Mouse (Mus musculus) lung, embryonic 14.5 days (tissue): ENCODE data around the gene Habp2. TPM values are rescaled to one million over a fixed set of nuclear protein-coding genes. Genes with fewer than 3 reads are reported as not detected.

Source experiments
- ATAC-seq: fragments of 200-750 bp; cut with Nextera tagmentation; 2 replicates; pipeline ENCODE4 v1.8.0; 2017; ENCODE audit warnings: mild to moderate bottlenecking, moderate TSS enrichment, moderate library complexity; ENCODE audit not compliant: insufficient read depth
- DNase-seq: peaks from one replicate; pipeline ENCODE4 v3.0.0-alpha.2; 2015
- H3K27ac ChIP-seq: fragments of 300-500 bp; sonication (generic); 2 replicates; pipeline ENCODE4 v1.5.1; 2014; ENCODE audit warnings: low read depth, mild to moderate bottlenecking, moderate library complexity
- H3K27me3 ChIP-seq: fragments of 300-500 bp; sonication (generic); 2 replicates; pipeline ENCODE4 v1.6.1; 2014; ENCODE audit warnings: low read length, control low read depth; ENCODE audit not compliant: insufficient read depth
- H3K36me3 ChIP-seq: fragments of 300-500 bp; sonication (generic); 2 replicates; pipeline ENCODE4 v1.6.1; 2014; ENCODE audit warnings: control low read depth; ENCODE audit not compliant: insufficient read depth
- H3K4me1 ChIP-seq: fragments of 300-500 bp; sonication (generic); 2 replicates; pipeline ENCODE4 v1.6.1; 2014; ENCODE audit warnings: antibody characterized with exemption, control low read depth; ENCODE audit not compliant: insufficient read depth
- H3K4me2 ChIP-seq: fragments of 300-500 bp; sonication (generic); 2 replicates; pipeline ENCODE4 v1.6.1; 2014; ENCODE audit warnings: mild to moderate bottlenecking
- H3K4me3 ChIP-seq: fragments of 300-500 bp; sonication (generic); 2 replicates; pipeline ENCODE4 v1.5.1; 2014; ENCODE audit warnings: low read depth, low read length
- H3K9ac ChIP-seq: fragments of 300-500 bp; sonication (generic); 2 replicates; pipeline ENCODE4 v1.6.1; 2014
- H3K9me3 ChIP-seq: fragments of 300-500 bp; sonication (generic); 2 replicates; pipeline ENCODE4 v1.6.1; 2016; ENCODE audit warnings: low read depth, low read length, control low read depth
- CTCF ChIP-seq: IDR thresholded peaks from 2 replicates; pipeline ENCODE4 v1.5.1; 2016; ENCODE audit warnings: antibody characterized with exemption, low read depth
- WGBS: fragments of 180-500 bp; shearing (Covaris S2); extraction: QIAGEN DNeasy Blood & Tissue Kit; methylation state at CpG from one replicate; pipeline ENCODE4 v1.1.7; 2014; 5-methylcytosine and 5-hydroxymethylcytosine counted together
- polyA plus RNA-seq: library from polyadenylated mRNA; unstranded; fragments of >200 nt; fragmentation: Nextera tagmentation; extraction: Ambion mirVana; gene quantifications from 2 replicates; pipeline ENCODE4 v1.2.1, GENCODE M21; 2014

Gene Habp2
- polyA plus RNA-seq, 1 experiment from 2014 or later, result 3.1 TPM

GRCm38 (mm10) chr19:56294654-56295399 is 7.9 kb downstream of the Habp2 start:
- WGBS, result 33% methylated on average over 7 of the region's 7 CpGs
- peak; percentile 90 for TF ChIP-seq CTCF
- peak; percentile 89 for ATAC-seq

GRCm38 (mm10) chr19:56296668-56297067 is 9.7 kb downstream of the Habp2 start:
- DNase-seq (no peak), ATAC-seq (no peak)
- H3K27ac ChIP-seq, result no peak overlapping the region
- H3K4me1 ChIP-seq, result no peaks in the 10 kb centered on the region
- H3K4me3 ChIP-seq, result no peak overlapping the region
- WGBS, result 74% methylated on average over 9 of the region's 9 CpGs
- H3K9me3 ChIP-seq, result no peaks in the 10 kb centered on the region
- TF ChIP-seq CTCF, result no peak
- H3K27me3 ChIP-seq, result no peaks in the 10 kb centered on the region
- no peak overlapping the region for H3K4me2 ChIP-seq
- no peak overlapping the region for H3K9ac ChIP-seq
- no peaks in the 10 kb centered on the region for H3K36me3 ChIP-seq

More at GRCm38 (mm10) chr19:56294654-56295399, 7.9 kb downstream of the Habp2 start:
- Histone ChIP-seq H3K4me2 (no peak overlapping the region), H3K4me1 (no peaks in the 10 kb centered on the region), H3K9me3 (no peaks in the 10 kb centered on the region), H3K27me3 (no peaks in the 10 kb centered on the region), H3K4me3 (no peak overlapping the region), H3K9ac (no peak overlapping the region), H3K36me3 (no peaks in the 10 kb centered on the region), H3K27ac (no peak overlapping the region)
- DNase-seq, result peak; percentile 95

- DNase-seq (no peak), ATAC-seq (no peak)
- no peak for TF ChIP-seq CTCF
- no peaks in the 10 kb centered on the region for H3K27me3 ChIP-seq
- no peak overlapping the region for H3K4me2 ChIP-seq
- H3K9me3 ChIP-seq, result no peaks in the 10 kb centered on the region
- no peaks in the 10 kb centered on the region for H3K4me1 ChIP-seq
- H3K36me3 ChIP-seq, result no peaks in the 10 kb centered on the region
- WGBS, result 66% methylated on average over 3 of the region's 3 CpGs
- no peak overlapping the region for H3K9ac ChIP-seq
- H3K27ac ChIP-seq, result no peak overlapping the region
- H3K4me3 ChIP-seq, result no peak overlapping the region
Measured at GRCm38 (mm10) chr19:56297264-56297663, 10.3 kb downstream of the Habp2 start.

- Histone ChIP-seq H3K9me3 (no peaks in the 10 kb centered on the region), H3K9ac (no peak overlapping the region), H3K4me2 (no peak overlapping the region), H3K36me3 (no peaks in the 10 kb centered on the region), H3K27ac (no peak overlapping the region), H3K27me3 (no peaks in the 10 kb centered on the region), H3K4me1 (no peaks in the 10 kb centered on the region), H3K4me3 (no peak overlapping the region)
- ATAC-seq (no peak), DNase-seq (no peak)
- WGBS, result 43% methylated on average over 11 of the region's 11 CpGs
- no peak for TF ChIP-seq CTCF
Measured at GRCm38 (mm10) chr19:56300835-56301234, 13.9 kb downstream of the Habp2 start.

GRCm38 (mm10) chr19:56316531-56316930 is 29.6 kb downstream of the Habp2 start:
- Histone ChIP-seq H3K36me3 (no peaks in the 10 kb centered on the region), H3K4me3 (no peak overlapping the region), H3K9me3 (no peaks in the 10 kb centered on the region), H3K27me3 (no peaks in the 10 kb centered on the region), H3K27ac (no peak overlapping the region), H3K9ac (no peak overlapping the region), H3K4me1 (peaks cover 6% of the 10 kb centered on the region), H3K4me2 (no peak overlapping the region)
- TF ChIP-seq CTCF, result no peak
- WGBS, result 70% methylated on average over 3 of the region's 3 CpGs
- no peak for ATAC-seq
- no peak for DNase-seq

GRCm38 (mm10) chr19:56319219-56319618 is 32.3 kb downstream of the Habp2 start:
- Histone ChIP-seq H3K4me1 (peaks cover 6% of the 10 kb centered on the region), H3K4me2 (no peak overlapping the region), H3K27ac (no peak overlapping the region), H3K9me3 (no peaks in the 10 kb centered on the region), H3K36me3 (no peaks in the 10 kb centered on the region), H3K4me3 (no peak overlapping the region), H3K9ac (no peak overlapping the region), H3K27me3 (no peaks in the 10 kb centered on the region)
- WGBS, result 86% methylated on average over 7 of the region's 7 CpGs
- no peak for DNase-seq
- no peak for TF ChIP-seq CTCF
- ATAC-seq, result no peak

- Histone ChIP-seq H3K27ac (no peak overlapping the region), H3K9me3 (no peaks in the 10 kb centered on the region), H3K4me3 (no peak overlapping the region), H3K36me3 (no peaks in the 10 kb centered on the region), H3K27me3 (no peaks in the 10 kb centered on the region), H3K9ac (no peak overlapping the region), H3K4me2 (peak overlapping the region; percentile 54; the same call in 1 of the 2 replicates), H3K4me1 (peaks cover 6% of the 10 kb centered on the region)
- 81% methylated on average over 6 of the region's 6 CpGs for WGBS
- ATAC-seq (no peak), DNase-seq (no peak)
- TF ChIP-seq CTCF, result no peak
Measured at GRCm38 (mm10) chr19:56319629-56320028, 32.7 kb downstream of the Habp2 start.
